In genomic region chr5:34632996-34633395, GRCm38 (mm10) we compare ENCODE assay signal across 10 mouse cellular contexts.
"Had no signal": no experiment of that assay in that cellular context is flagged by ENCODE, and none has a peak within 500 bp of the region (broad histone marks: within the 10 kb centered on the region; RNA-seq: fewer than 3 reads in every experiment).

No protein-coding gene starts in this region.

- ATAC-seq: midbrain, embryonic 16.5 days had no signal

- H3K4me3 ChIP-seq: kidney, embryonic 15.5 days; limb, embryonic 12.5 days; lung, embryonic 15.5 days; midbrain, embryonic 12.5 days; neural tube, embryonic 13.5 days had no signal

- H3K4me2 ChIP-seq: kidney, embryonic 15.5 days; limb, embryonic 12.5 days; lung, embryonic 15.5 days; midbrain, embryonic 12.5 days; neural tube, embryonic 13.5 days had no signal

- H3K9me3 ChIP-seq: kidney, embryonic 15.5 days; limb, embryonic 12.5 days; lung, embryonic 15.5 days; midbrain, embryonic 12.5 days; neural tube, embryonic 13.5 days had no signal

- H3K9ac ChIP-seq: kidney, embryonic 15.5 days; limb, embryonic 12.5 days; lung, embryonic 15.5 days; midbrain, embryonic 12.5 days; neural tube, embryonic 13.5 days had no signal

- H3K27ac ChIP-seq: kidney, embryonic 15.5 days; limb, embryonic 12.5 days; lung, embryonic 15.5 days; macrophage; midbrain, embryonic 12.5 days; neural tube, embryonic 13.5 days had no signal

- DNase-seq: kidney, adult 2 months; thymus, adult 18-20 months; thymus, postnatal 25 days had no signal

- H3K27me3 ChIP-seq: kidney, embryonic 15.5 days; limb, embryonic 12.5 days; lung, embryonic 15.5 days; neural tube, embryonic 13.5 days had no signal
